Mouse (Mus musculus): ENCODE data around the gene Lin54. TPM values are rescaled to one million over a fixed set of nuclear protein-coding genes. Genes with fewer than 3 reads are reported as not detected.

Gene Lin54
- polyA plus RNA-seq, 1 experiment from 2014 or later = 8.2 TPM

DNA sequence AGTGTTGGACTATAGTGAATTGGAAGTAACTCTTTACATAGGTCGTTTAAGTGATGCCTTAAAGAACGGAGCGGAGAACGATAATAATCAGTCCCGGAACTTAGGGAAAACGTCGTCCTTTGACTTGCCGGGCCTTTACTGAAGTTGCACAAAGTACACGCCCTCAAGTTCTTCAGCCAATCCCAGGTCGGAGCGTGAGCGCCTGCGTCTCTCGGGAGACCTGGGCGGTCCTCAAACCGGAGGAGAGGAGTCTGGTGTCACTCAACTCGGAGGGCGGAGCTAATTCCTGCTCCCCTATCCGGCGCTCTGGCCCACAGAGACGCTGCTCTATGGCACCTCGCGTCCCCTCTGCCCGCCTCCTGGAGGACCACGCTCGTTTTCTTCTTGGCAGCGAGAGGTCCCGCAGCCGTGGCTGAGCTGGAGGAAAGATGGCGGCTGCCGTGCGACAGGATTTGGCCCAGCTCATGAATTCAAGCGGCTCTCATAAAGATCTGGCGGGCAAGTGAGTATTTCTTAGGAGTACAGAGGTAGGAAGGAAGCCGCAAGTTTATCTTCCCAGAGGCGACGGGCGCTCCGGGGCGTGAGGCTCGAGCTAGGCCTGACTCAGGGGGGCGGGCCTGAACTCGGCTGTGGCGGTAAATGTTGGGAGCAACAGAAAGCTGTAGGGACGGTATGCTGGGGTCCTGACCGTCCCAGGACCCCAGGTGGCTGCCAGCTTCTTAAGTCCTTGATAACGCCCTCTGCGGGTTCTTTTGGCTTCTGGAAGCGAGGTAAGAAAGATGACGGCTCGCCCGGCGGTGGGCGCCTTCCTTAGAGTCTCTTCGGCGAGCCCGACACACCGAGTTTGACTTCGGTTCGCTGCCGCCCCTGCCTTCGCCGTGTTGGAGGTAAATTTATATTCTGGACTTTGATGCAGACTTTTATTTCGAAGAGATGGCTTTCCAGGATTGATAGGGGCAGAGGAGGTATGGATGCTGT is 17.9 kb upstream of the Lin54 start, which contains the start of gene Cops4:
Cops4 (plus strand) TSS at position 261 of the 978 bp plus-strand sequence.
- H3K9me3 ChIP-seq = no peaks in the 10 kb centered on the region
- WGBS = under 1% methylated on average over 64 of the region's 64 CpGs
- no peaks in the 10 kb centered on the region for H3K27me3 ChIP-seq (replicated peaks)
- no peaks in the 10 kb centered on the region for H3K36me3 ChIP-seq (replicated peaks)
- peak within 1 kb of the TSS; percentile 84 for H3K4me2 ChIP-seq
- H3K27ac ChIP-seq = peak within 1 kb of the TSS; percentile 84
- peak; percentile 100 for ATAC-seq (replicated peaks)
- H3K9ac ChIP-seq = peak within 1 kb of the TSS; percentile 84
- peaks cover 21% of the 10 kb centered on the region for H3K4me1 ChIP-seq
- H3K4me3 ChIP-seq = peak within 1 kb of the TSS; percentile 76

DNA sequence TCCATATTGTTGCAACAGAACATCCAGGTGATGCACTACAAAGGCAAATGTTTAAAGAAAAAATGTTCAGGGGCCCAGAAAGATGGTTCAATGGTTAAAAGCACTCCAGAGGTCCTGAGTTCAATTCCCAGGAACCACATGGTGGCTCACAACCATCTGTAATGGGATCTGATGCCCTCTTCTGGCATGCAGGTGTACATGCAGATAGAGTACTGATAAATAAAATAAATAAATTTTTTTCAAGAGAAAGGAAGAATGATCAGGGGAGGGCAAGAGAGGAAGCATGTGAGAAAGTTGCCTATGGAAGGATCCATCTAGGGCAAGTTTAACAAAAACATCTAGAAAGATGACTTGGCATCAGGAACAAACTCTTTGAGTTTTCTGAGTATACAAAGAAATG is 12.1 kb upstream of the Lin54 start:
- Histone ChIP-seq H3K4me1 (peaks cover 2% of the 10 kb centered on the region), H3K4me3 (no peak overlapping the region), H3K4me2 (no peak overlapping the region), H3K36me3 (replicated peaks) (no peaks in the 10 kb centered on the region), H3K27ac (no peak overlapping the region), H3K9ac (no peak overlapping the region), H3K9me3 (no peaks in the 10 kb centered on the region), H3K27me3 (replicated peaks) (no peaks in the 10 kb centered on the region)
- no peak for ATAC-seq (replicated peaks)

DNA sequence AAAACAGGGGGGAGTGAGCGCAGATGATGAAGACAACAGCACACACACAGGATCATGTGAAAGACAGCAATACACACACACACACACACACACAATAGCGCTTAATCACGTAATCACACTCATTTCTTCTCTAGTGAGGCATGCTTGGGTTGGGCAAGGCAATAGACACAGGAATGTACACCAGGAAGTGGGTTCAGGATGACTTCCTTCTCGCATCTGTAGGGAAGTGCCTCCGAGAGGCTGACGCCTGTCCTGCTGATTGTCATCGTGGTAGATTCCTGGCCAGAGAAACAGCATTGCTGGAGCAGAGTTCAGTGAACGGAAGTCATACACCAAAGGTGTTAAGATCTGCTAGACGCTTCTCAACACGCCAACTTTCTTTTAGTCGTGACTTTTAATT is 8.8 kb upstream of the Lin54 start:
- H3K4me3 ChIP-seq = no peak overlapping the region
- H3K27me3 ChIP-seq (replicated peaks) = no peaks in the 10 kb centered on the region
- WGBS = 78% methylated on average over 11 of the region's 11 CpGs
- H3K9ac ChIP-seq = no peak overlapping the region
- no peaks in the 10 kb centered on the region for H3K4me1 ChIP-seq
- H3K4me2 ChIP-seq = no peak overlapping the region
- no peaks in the 10 kb centered on the region for H3K36me3 ChIP-seq (replicated peaks)
- H3K9me3 ChIP-seq = no peaks in the 10 kb centered on the region
- H3K27ac ChIP-seq = no peak overlapping the region
- no peak for ATAC-seq (replicated peaks)

DNA sequence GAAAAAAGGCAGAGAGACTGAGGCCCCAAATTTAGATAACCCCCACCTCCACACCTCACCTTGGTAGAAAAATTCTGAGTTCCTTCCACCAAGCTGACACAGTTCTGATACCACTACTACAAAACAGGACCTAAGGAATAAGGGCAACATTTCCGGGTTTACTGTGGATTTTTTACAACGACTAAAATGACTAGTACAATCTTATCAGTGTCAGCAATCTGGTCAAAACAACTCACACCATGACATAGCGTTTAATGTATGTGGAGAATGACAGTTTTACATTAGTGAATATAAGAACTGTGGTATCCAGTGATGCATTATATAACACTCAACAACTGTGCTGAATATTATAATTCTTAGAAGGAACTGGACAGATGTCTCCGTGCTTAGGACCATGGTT is 828 bp upstream of the Lin54 start:
- Histone ChIP-seq H3K36me3 (replicated peaks) (no peaks in the 10 kb centered on the region), H3K4me1 (peaks cover 25% of the 10 kb centered on the region), H3K9me3 (no peaks in the 10 kb centered on the region), H3K4me3 (peak overlapping the region; percentile 94; the same call in 1 of the 2 replicates), H3K9ac (no peak overlapping the region), H3K27me3 (replicated peaks) (no peaks in the 10 kb centered on the region), H3K27ac (0 out of 2 replicates have a peak overlapping the region, but pooled peaks have one; percentile 80), H3K4me2 (peak overlapping the region; percentile 97)
- no peak for ATAC-seq (replicated peaks)
- 83% methylated on average over 4 of the region's 4 CpGs for WGBS

DNA sequence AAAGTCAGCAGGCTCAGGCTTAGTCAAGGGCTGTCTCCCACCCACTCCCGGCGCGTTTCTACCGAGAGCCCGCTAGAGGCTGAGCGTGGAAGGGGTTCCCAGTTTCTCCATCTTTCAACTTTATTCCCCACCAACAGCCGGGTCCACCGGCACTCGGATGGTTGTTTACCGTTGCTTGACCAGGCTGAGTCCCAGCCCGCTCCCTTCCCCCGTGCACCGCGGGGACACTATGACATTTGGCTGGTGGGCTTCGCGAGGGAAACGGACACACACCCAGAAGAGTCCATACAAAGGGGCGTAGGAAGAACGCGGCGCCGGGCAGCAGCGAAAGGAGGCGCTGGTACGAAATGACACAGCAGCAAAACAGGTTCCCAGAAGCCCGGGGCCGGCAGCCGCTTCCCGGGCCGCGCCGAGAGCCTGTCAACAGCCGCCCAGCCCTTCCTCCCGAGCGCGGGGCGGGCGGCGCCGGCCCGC is 571 bp downstream of the Lin54 start:
- Histone ChIP-seq H3K27ac (peak overlapping the region; percentile 73), H3K4me1 (peaks cover 25% of the 10 kb centered on the region), H3K4me3 (peak overlapping the region; percentile 94), H3K27me3 (replicated peaks) (no peaks in the 10 kb centered on the region), H3K36me3 (replicated peaks) (no peaks in the 10 kb centered on the region), H3K9ac (peak overlapping the region; percentile 51), H3K4me2 (peak overlapping the region; percentile 97), H3K9me3 (no peaks in the 10 kb centered on the region)
- under 1% methylated on average over 41 of the region's 41 CpGs for WGBS
- peak; percentile 38 for ATAC-seq (replicated peaks)

DNA sequence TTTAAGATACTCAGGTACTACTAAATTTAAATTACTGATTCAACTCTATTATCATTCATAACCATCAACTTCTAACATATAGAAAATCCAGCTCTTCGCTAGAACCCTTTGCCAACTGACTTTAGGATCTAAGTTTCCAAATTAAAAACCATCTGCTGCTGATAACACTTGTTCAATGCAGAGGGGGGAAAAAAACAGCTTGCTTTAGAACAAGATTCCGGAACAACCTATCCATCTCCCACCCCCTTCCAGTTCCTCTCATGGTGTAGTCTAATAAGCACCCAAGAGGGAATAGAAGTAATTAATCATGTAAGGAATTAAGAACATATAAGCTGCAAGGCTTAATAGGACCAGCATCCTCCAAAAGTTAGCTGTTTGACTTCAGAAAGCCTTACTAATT is 1.2 kb downstream of the Lin54 start:
- H3K4me2 ChIP-seq = peak overlapping the region; percentile 97
- peak overlapping the region; percentile 94 for H3K4me3 ChIP-seq
- H3K27ac ChIP-seq = peak overlapping the region; percentile 73; the same call in 1 of the 2 replicates
- H3K4me1 ChIP-seq = peaks cover 25% of the 10 kb centered on the region
- H3K9me3 ChIP-seq = no peaks in the 10 kb centered on the region
- 28% methylated on average over 2 of the region's 2 CpGs for WGBS
- no peaks in the 10 kb centered on the region for H3K36me3 ChIP-seq (replicated peaks)
- H3K9ac ChIP-seq = peak overlapping the region; percentile 51; the same call in 1 of the 2 replicates
- no peaks in the 10 kb centered on the region for H3K27me3 ChIP-seq (replicated peaks)
- ATAC-seq (replicated peaks) = no peak

DNA sequence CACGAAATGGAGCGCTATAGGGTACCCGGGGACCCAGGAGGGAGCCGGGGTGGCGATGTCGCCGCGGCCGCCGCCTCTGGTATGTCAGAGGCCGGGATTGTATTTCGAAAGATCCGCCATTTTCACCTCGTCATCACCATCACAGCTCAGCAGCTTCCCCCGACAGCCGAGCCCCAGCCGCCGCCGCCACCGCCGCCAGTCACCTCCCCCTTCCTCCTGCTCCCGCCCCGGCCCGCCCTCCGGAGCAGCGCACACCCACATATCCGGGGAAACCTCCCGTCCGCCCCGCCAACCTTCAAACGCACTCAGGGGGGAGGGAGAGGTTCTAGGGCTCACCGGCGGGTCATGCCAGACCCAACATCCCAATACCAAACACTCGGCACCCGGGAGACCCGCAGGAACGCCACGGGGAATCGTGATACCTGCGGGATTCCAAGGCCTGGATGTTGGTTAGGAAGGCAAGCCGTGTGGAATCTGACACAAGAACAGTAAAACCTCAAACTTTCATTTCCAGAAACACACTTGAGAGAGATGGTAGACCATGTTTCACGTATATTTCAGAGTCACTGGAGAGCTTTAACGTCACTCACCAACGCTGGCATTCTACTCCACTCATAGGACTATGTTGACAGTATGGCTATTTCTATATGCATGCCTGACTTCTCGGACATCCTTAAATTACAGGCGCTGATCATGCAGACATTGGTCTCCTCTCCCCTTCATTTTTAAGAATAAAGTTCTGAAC is 1.8 kb downstream of the Lin54 start:
- peak; percentile 41 for ATAC-seq (replicated peaks)
- Histone ChIP-seq H3K4me1 (peaks cover 25% of the 10 kb centered on the region), H3K27me3 (replicated peaks) (no peaks in the 10 kb centered on the region), H3K4me3 (peak overlapping the region; percentile 94), H3K9ac (peak overlapping the region; percentile 82), H3K9me3 (no peaks in the 10 kb centered on the region), H3K27ac (peak overlapping the region; percentile 31), H3K36me3 (replicated peaks) (no peaks in the 10 kb centered on the region), H3K4me2 (peak overlapping the region; percentile 97)
- WGBS = under 1% methylated on average over 45 of the region's 46 CpGs

DNA sequence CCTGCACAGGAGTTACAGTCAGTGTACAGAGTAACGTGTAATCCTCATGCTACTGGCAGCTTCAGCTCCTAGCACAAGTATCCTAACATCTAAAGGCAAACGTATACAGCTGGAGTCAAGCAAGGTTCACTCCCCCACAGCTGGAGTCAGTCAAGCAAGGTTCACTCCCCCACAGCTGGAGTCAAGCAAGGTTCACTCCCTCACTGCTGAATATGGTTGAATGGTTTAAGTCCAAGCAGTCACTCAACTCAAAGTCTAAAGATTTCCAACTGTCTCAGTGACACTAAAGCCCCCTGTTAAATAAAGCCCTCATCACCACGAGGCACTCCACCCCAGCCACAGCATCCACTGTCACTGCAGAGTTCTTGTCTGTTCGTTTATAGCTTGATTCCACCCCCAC is 8.7 kb downstream of the Lin54 start:
- no peak overlapping the region for H3K4me2 ChIP-seq
- WGBS = 59% methylated on average over 4 of the region's 4 CpGs
- H3K36me3 ChIP-seq (replicated peaks) = no peaks in the 10 kb centered on the region
- H3K9ac ChIP-seq = no peak overlapping the region
- no peak overlapping the region for H3K4me3 ChIP-seq
- ATAC-seq (replicated peaks) = no peak
- no peaks in the 10 kb centered on the region for H3K9me3 ChIP-seq
- no peak overlapping the region for H3K27ac ChIP-seq
- H3K27me3 ChIP-seq (replicated peaks) = no peaks in the 10 kb centered on the region
- no peaks in the 10 kb centered on the region for H3K4me1 ChIP-seq

DNA sequence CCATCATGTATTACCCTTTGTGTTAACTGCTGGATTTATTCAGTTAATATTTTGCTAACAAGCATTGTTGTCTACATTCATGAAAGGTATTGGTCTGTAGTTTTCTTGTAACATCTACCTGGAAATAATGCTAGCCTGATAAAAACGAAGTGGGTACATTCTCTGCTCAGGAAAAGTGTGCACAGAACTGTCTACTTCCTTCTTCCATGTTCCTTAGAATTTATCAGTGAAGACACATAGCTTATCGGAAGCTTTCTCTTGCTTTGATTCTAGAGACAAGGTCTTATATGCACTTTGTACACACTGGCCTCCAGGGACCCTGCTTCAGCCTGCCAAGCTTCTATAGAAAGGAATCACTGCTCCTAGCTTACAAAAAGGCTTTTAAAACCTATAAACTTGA is 11.1 kb downstream of the Lin54 start:
- no peak for ATAC-seq (replicated peaks)
- H3K4me1 ChIP-seq = no peaks in the 10 kb centered on the region
- no peak overlapping the region for H3K27ac ChIP-seq
- H3K27me3 ChIP-seq (replicated peaks) = no peaks in the 10 kb centered on the region
- no peak overlapping the region for H3K9ac ChIP-seq
- H3K9me3 ChIP-seq = no peaks in the 10 kb centered on the region
- no peak overlapping the region for H3K4me2 ChIP-seq
- 0 out of 2 replicates have a peak, but pooled peaks cover 3% of the 10 kb centered on the region for H3K36me3 ChIP-seq (replicated peaks)
- 86% methylated on average over 2 of the region's 2 CpGs for WGBS
- H3K4me3 ChIP-seq = no peak overlapping the region

DNA sequence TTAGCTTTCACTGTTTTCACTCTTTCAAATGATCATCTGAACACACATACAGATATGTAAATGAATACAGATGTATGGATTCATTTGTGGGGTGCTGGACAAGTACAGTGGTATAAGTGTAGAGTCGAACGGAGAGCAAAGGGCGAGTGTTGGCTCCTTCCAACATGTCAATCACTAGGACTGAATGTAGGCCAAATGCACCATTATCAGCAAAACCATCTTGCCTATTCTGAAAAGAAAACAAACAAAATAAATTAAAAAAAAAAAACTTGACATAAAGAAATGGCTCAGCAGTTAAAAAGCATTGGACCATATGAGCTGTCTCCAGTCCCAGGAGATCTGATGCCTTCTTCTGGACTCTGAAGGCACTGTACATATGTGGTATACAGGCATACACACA is 12.2 kb downstream of the Lin54 start:
- Histone ChIP-seq H3K4me2 (no peak overlapping the region), H3K27me3 (replicated peaks) (no peaks in the 10 kb centered on the region), H3K9me3 (no peaks in the 10 kb centered on the region), H3K4me1 (no peaks in the 10 kb centered on the region), H3K9ac (no peak overlapping the region), H3K4me3 (no peak overlapping the region), H3K27ac (no peak overlapping the region), H3K36me3 (replicated peaks) (0 out of 2 replicates have a peak, but pooled peaks cover 3% of the 10 kb centered on the region)
- 94% methylated on average over 3 of the region's 3 CpGs for WGBS
- ATAC-seq (replicated peaks) = no peak

DNA sequence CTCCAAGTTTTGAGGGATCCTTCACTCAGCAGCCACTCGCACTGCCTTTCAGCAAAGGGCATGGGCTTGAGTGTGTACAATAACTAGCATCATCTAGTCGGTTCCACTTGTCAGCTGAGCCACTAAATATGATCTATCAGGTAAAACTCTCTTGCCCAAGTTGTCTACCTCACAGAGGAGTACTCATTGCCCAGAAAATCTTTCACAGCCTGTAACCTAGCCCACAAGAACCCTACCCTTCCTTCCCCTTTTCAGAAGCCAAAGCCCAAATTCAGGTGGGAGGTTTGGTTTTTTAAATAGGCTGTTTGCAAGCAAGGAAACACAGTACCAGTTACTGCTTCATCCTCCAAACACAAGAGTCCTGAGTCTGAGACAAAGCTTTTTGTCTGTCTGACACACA is 13.3 kb downstream of the Lin54 start:
- 94% methylated on average over 2 of the region's 2 CpGs for WGBS
- H3K36me3 ChIP-seq (replicated peaks) = 0 out of 2 replicates have a peak, but pooled peaks cover 3% of the 10 kb centered on the region
- no peak for ATAC-seq (replicated peaks)
- H3K27ac ChIP-seq = no peak overlapping the region
- H3K9me3 ChIP-seq = no peaks in the 10 kb centered on the region
- no peaks in the 10 kb centered on the region for H3K27me3 ChIP-seq (replicated peaks)
- no peak overlapping the region for H3K4me2 ChIP-seq
- H3K4me3 ChIP-seq = no peak overlapping the region
- no peaks in the 10 kb centered on the region for H3K4me1 ChIP-seq
- H3K9ac ChIP-seq = no peak overlapping the region

DNA sequence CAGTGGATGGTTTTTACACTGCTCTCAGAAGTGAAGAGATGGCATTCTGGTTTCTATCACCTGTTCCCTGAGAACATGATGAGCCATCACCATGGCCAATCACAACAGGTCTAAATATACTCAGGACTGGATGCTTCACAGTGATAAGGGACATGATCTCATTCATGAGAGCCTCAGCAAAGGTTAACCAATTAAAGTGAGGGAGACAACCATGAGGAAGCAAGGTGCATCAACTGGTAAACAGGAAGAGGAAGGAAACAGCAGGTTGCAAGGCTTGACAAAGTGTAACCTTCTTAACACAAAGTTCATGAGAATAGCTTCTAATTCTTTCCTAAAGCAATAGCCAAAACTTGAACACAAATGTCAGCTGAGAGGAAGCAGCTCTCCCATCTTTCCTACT is 16.9 kb downstream of the Lin54 start:
- H3K27me3 ChIP-seq (replicated peaks) = no peaks in the 10 kb centered on the region
- H3K9me3 ChIP-seq = no peaks in the 10 kb centered on the region
- H3K4me1 ChIP-seq = no peaks in the 10 kb centered on the region
- no peak overlapping the region for H3K4me2 ChIP-seq
- H3K36me3 ChIP-seq (replicated peaks) = 0 out of 2 replicates have a peak, but pooled peaks cover 3% of the 10 kb centered on the region
- no peak overlapping the region for H3K9ac ChIP-seq
- H3K4me3 ChIP-seq = no peak overlapping the region
- no peak overlapping the region for H3K27ac ChIP-seq
- no peak for ATAC-seq (replicated peaks)

Data from midbrain, embryonic 15.5 days (tissue).